ENCODE assay signal across 17 mouse cellular contexts in the genomic region with DNA sequence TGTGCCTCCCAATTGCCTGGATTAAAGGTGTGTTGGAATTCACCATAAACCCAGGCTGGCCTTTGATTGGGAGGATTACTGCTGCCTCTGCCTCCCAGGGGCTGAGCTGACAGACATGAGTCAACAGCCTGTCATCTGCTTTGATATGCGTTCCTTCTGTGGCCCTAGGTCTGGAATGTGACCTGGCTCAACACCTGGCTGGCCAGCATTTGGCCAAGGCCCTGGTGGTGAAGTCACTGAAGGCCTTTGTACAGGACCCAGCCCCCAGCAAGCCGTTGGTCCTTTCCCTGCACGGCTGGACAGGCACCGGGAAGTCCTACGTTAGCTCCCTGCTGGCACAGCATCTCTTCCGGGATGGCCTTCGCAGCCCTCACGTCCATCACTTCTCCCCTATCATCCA. TPM values are rescaled to one million over a fixed set of nuclear protein-coding genes. Genes with fewer than 3 reads are reported as not detected.
DNase-seq lines count a peak whose midpoint lies in the region; ATAC-seq and TF ChIP-seq lines count a peak whose summit lies in the region.
"Had no signal": no experiment of that assay in that cellular context is flagged by ENCODE, and none has a peak within 500 bp of the region (broad histone marks: within the 10 kb centered on the region; RNA-seq: fewer than 3 reads in every experiment).

No protein-coding gene starts in this region.

- peaks cover 50% of the 10 kb centered on the region for H3K36me3 ChIP-seq in forebrain, postnatal 0 days (ENCODE audit: insufficient read depth)
- H3K36me3 ChIP-seq in forebrain, embryonic 10.5 days (replicated peaks), result peaks cover 56% of the 10 kb centered on the region
- peaks cover 48% of the 10 kb centered on the region for H3K36me3 ChIP-seq in limb, embryonic 13.5 days
- H3K36me3 ChIP-seq in limb, embryonic 10.5 days, result peaks cover 40% of the 10 kb centered on the region
- peaks cover 58% of the 10 kb centered on the region for H3K36me3 ChIP-seq in embryonic facial prominence, embryonic 10.5 days (replicated peaks)
- H3K36me3 ChIP-seq in liver, postnatal 0 days (replicated peaks; ENCODE audit: insufficient read depth, low read length), result peaks cover 21% of the 10 kb centered on the region

- TF ChIP-seq CTCF in forebrain, postnatal 0 days (IDR thresholded peaks at IDR 0.05; ENCODE audit: low read depth), result no peak
- no peak for TF ChIP-seq CTCF in liver, postnatal 0 days (IDR thresholded peaks at IDR 0.05; ENCODE audit: low read depth)

- TF ChIP-seq EP300 in liver, postnatal 0 days (IDR thresholded peaks at IDR 0.05; ENCODE audit: low read depth), result no peak

- no peak for ATAC-seq in forebrain, postnatal 0 days
- no peak for ATAC-seq in limb, embryonic 13.5 days (ENCODE audit: low FRiP score, low read depth)
- ATAC-seq in liver, postnatal 0 days, result peak; percentile 40

- DNase-seq in forebrain, postnatal 0 days, result no peak
- DNase-seq in forebrain, embryonic 10.5 days (ENCODE audit: extremely low spot score, low spot score), result no peak
- DNase-seq in limb, embryonic 10.5 days (ENCODE audit: low spot score), result no peak
- no peak for DNase-seq in embryonic facial prominence, embryonic 10.5 days (ENCODE audit: low spot score)
- peak; percentile 53 for DNase-seq in liver, postnatal 0 days
- DNase-seq in frontal cortex, postnatal 10 days (ENCODE audit: low spot score in 2 of 2), result no peak
- no peak for DNase-seq in spleen, postnatal 36 days (ENCODE audit: low spot score in 2 of 2)
- DNase-seq: gastrocnemius, postnatal 14 days; heart, postnatal 14 days; right cerebral cortex, postnatal 14 days had no signal

- no peaks in the 10 kb centered on the region for H3K27me3 ChIP-seq in forebrain, postnatal 0 days (ENCODE audit: insufficient read depth, low read length)
- no peaks in the 10 kb centered on the region for H3K27me3 ChIP-seq in forebrain, embryonic 10.5 days (ENCODE audit: poor library complexity, severe bottlenecking)
- H3K27me3 ChIP-seq in limb, embryonic 13.5 days, result no peaks in the 10 kb centered on the region
- 0 out of 2 replicates have a peak, but pooled peaks cover 7% of the 10 kb centered on the region for H3K27me3 ChIP-seq in limb, embryonic 10.5 days (ENCODE audit: low read depth, poor library complexity, severe bottlenecking)
- no peaks in the 10 kb centered on the region; the same call in 1 of the 2 replicates for H3K27me3 ChIP-seq in embryonic facial prominence, embryonic 10.5 days (replicated peaks; ENCODE audit: low read depth, poor library complexity, severe bottlenecking)
- H3K27me3 ChIP-seq in liver, postnatal 0 days (ENCODE audit: insufficient read depth, low read length), result no peaks in the 10 kb centered on the region
- H3K27me3 ChIP-seq: limb, embryonic 15.5 days; neural tube, embryonic 12.5 days had no signal

- H3K4me2 ChIP-seq in forebrain, postnatal 0 days (ENCODE audit: low read depth), result peak overlapping the region; percentile 62; the same call in 1 of the 2 replicates
- H3K4me2 ChIP-seq in limb, embryonic 13.5 days (replicated peaks), result no peak overlapping the region
- no peak overlapping the region for H3K4me2 ChIP-seq in liver, postnatal 0 days (ENCODE audit: low read depth, low read length)

- WGBS in forebrain, postnatal 0 days, result 83% methylated on average over 8 of the region's 8 CpGs
- WGBS in forebrain, embryonic 10.5 days, result 77% methylated on average over 8 of the region's 8 CpGs
- WGBS in limb, embryonic 13.5 days, result 73% methylated on average over 8 of the region's 8 CpGs
- WGBS in limb, embryonic 10.5 days, result 71% methylated on average over 8 of the region's 8 CpGs
- WGBS in embryonic facial prominence, embryonic 10.5 days, result 76% methylated on average over 8 of the region's 8 CpGs
- 69% methylated on average over 8 of the region's 8 CpGs for WGBS in liver, postnatal 0 days (ENCODE audit: insufficient replicate concordance)

- peaks cover 8% of the 10 kb centered on the region for H3K4me1 ChIP-seq in forebrain, postnatal 0 days (ENCODE audit: insufficient read depth)
- peaks cover 21% of the 10 kb centered on the region for H3K4me1 ChIP-seq in forebrain, embryonic 10.5 days
- peaks cover 12% of the 10 kb centered on the region for H3K4me1 ChIP-seq in limb, embryonic 13.5 days
- H3K4me1 ChIP-seq in limb, embryonic 10.5 days, result peaks cover 15% of the 10 kb centered on the region; the same call in 1 of the 2 replicates
- H3K4me1 ChIP-seq in embryonic facial prominence, embryonic 10.5 days, result peaks cover 22% of the 10 kb centered on the region
- H3K4me1 ChIP-seq in liver, postnatal 0 days (ENCODE audit: insufficient read depth), result no peaks in the 10 kb centered on the region; the same call in 1 of the 2 replicates
- H3K4me1 ChIP-seq: neural tube, embryonic 12.5 days had no signal

- no peaks in the 10 kb centered on the region for H3K9me3 ChIP-seq in forebrain, postnatal 0 days (ENCODE audit: low read length)
- no peaks in the 10 kb centered on the region for H3K9me3 ChIP-seq in forebrain, embryonic 10.5 days
- H3K9me3 ChIP-seq in limb, embryonic 13.5 days, result no peaks in the 10 kb centered on the region
- H3K9me3 ChIP-seq in limb, embryonic 10.5 days (replicated peaks), result no peaks in the 10 kb centered on the region
- H3K9me3 ChIP-seq in embryonic facial prominence, embryonic 10.5 days, result no peaks in the 10 kb centered on the region
- no peaks in the 10 kb centered on the region for H3K9me3 ChIP-seq in liver, postnatal 0 days (ENCODE audit: low read length)
- H3K9me3 ChIP-seq: limb, embryonic 15.5 days; neural tube, embryonic 12.5 days had no signal

- no peak overlapping the region for H3K4me3 ChIP-seq in forebrain, postnatal 0 days (ENCODE audit: low read depth, low read length)
- H3K4me3 ChIP-seq in forebrain, embryonic 10.5 days, result no peak overlapping the region
- H3K4me3 ChIP-seq in limb, embryonic 13.5 days, result no peak overlapping the region
- H3K4me3 ChIP-seq in limb, embryonic 10.5 days, result no peak overlapping the region
- H3K4me3 ChIP-seq in embryonic facial prominence, embryonic 10.5 days, result peak overlapping the region; percentile 75; the same call in 1 of the 2 replicates
- no peak overlapping the region for H3K4me3 ChIP-seq in liver, postnatal 0 days (ENCODE audit: low read depth, low read length)
- H3K4me3 ChIP-seq: erythroblast, embryonic 14.5 days had no signal

- H3K27ac ChIP-seq in forebrain, postnatal 0 days (ENCODE audit: low read depth, low read length), result no peak overlapping the region
- H3K27ac ChIP-seq in forebrain, embryonic 10.5 days, result no peak overlapping the region
- no peak overlapping the region for H3K27ac ChIP-seq in limb, embryonic 13.5 days
- no peak overlapping the region for H3K27ac ChIP-seq in limb, embryonic 10.5 days
- no peak overlapping the region for H3K27ac ChIP-seq in embryonic facial prominence, embryonic 10.5 days (replicated peaks)
- no peak overlapping the region; the same call in 1 of the 2 replicates for H3K27ac ChIP-seq in liver, postnatal 0 days (ENCODE audit: low read depth)
- H3K27ac ChIP-seq: neural tube, embryonic 12.5 days had no signal

- no peak overlapping the region for H3K9ac ChIP-seq in forebrain, postnatal 0 days
- peak overlapping the region; percentile 45 for H3K9ac ChIP-seq in limb, embryonic 13.5 days
- no peak overlapping the region for H3K9ac ChIP-seq in liver, postnatal 0 days (replicated peaks)
- H3K9ac ChIP-seq: limb, embryonic 15.5 days had no signal

RNA-seq across cellular contexts. Expression of a gene that starts 1.5 kb away (rescaled TPM):
- total RNA-seq in forebrain, postnatal 0 days (2014; rRNA removed), result 51.4 and 54.3 TPM in 2 replicates
- polyA plus RNA-seq in forebrain, postnatal 0 days (2015; fragmentation: Nextera tagmentation; extraction: Ambion mirVana), result 40.7 and 44.8 TPM in 2 replicates
- polyA plus RNA-seq in forebrain, embryonic 10.5 days (2016; fragmentation: Nextera tagmentation; extraction: Ambion mirVana), result 54.0 and 54.9 TPM in 2 replicates
- 72.7 and 74.5 TPM in 2 replicates for polyA plus RNA-seq in limb, embryonic 13.5 days (2015; fragmentation: Nextera tagmentation; extraction: Ambion mirVana)
- polyA plus RNA-seq in limb, embryonic 10.5 days (2016; fragmentation: Nextera tagmentation; extraction: Ambion mirVana), result 52.9 and 61.1 TPM in 2 replicates
- polyA plus RNA-seq in embryonic facial prominence, embryonic 10.5 days (2016; fragmentation: Nextera tagmentation; extraction: Ambion mirVana), result 48.9 and 53.5 TPM in 2 replicates
- polyA plus RNA-seq in liver, postnatal 0 days (2015; fragmentation: Nextera tagmentation; extraction: Ambion mirVana), result 34.6 and 34.7 TPM in 2 replicates

RNA-seq across cellular contexts. Expression of a gene that starts 16.9 kb away (rescaled TPM):
- 1.00 and 1.8 TPM in 2 replicates for total RNA-seq in forebrain, postnatal 0 days (2014; rRNA removed)
- polyA plus RNA-seq in forebrain, postnatal 0 days (2015; fragmentation: Nextera tagmentation; extraction: Ambion mirVana), result 0.68 and 1.2 TPM in 2 replicates
- polyA plus RNA-seq in forebrain, embryonic 10.5 days (2016; fragmentation: Nextera tagmentation; extraction: Ambion mirVana), result 0.32 and 0.36 TPM in 2 replicates
- polyA plus RNA-seq in limb, embryonic 13.5 days (2015; fragmentation: Nextera tagmentation; extraction: Ambion mirVana), result 0.37 and 0.61 TPM in 2 replicates
- polyA plus RNA-seq in limb, embryonic 10.5 days (2016; fragmentation: Nextera tagmentation; extraction: Ambion mirVana), result 0.23 and 0.38 TPM in 2 replicates
- 0.31 and 0.34 TPM in 2 replicates for polyA plus RNA-seq in embryonic facial prominence, embryonic 10.5 days (2016; fragmentation: Nextera tagmentation; extraction: Ambion mirVana)
- 0.08 TPM in 1 of 2 replicates, not detected in the other for polyA plus RNA-seq in liver, postnatal 0 days (2015; fragmentation: Nextera tagmentation; extraction: Ambion mirVana)
- total RNA-seq: gastrocnemius, postnatal 14 days; megakaryocyte progenitor cell, adult 5-6 weeks had no signal
- polyA plus RNA-seq: erythroblast, embryonic 14.5 days had no signal

RNA-seq across cellular contexts. Expression of a gene that starts 17.1 kb away (rescaled TPM):
- total RNA-seq in forebrain, postnatal 0 days (2014; rRNA removed), result 2.4 and 5.5 TPM in 2 replicates
- polyA plus RNA-seq in forebrain, postnatal 0 days (2015; fragmentation: Nextera tagmentation; extraction: Ambion mirVana), result 4.0 and 4.8 TPM in 2 replicates
- 4.4 and 5.1 TPM in 2 replicates for polyA plus RNA-seq in forebrain, embryonic 10.5 days (2016; fragmentation: Nextera tagmentation; extraction: Ambion mirVana)
- polyA plus RNA-seq in limb, embryonic 13.5 days (2015; fragmentation: Nextera tagmentation; extraction: Ambion mirVana), result 5.2 and 6.7 TPM in 2 replicates
- polyA plus RNA-seq in limb, embryonic 10.5 days (2016; fragmentation: Nextera tagmentation; extraction: Ambion mirVana), result 5.3 and 5.6 TPM in 2 replicates
- polyA plus RNA-seq in embryonic facial prominence, embryonic 10.5 days (2016; fragmentation: Nextera tagmentation; extraction: Ambion mirVana), result 5.3 and 6.4 TPM in 2 replicates
- polyA plus RNA-seq in liver, postnatal 0 days (2015; fragmentation: Nextera tagmentation; extraction: Ambion mirVana), result 1.1 TPM in 2 replicates
- polyA plus RNA-seq: erythroblast, embryonic 14.5 days had no signal

RNA-seq across cellular contexts. Expression of a gene that starts 17.7 kb away (rescaled TPM):
- 2.1 and 4.3 TPM in 2 replicates for total RNA-seq in forebrain, postnatal 0 days (2014; rRNA removed)
- polyA plus RNA-seq in forebrain, postnatal 0 days (2015; fragmentation: Nextera tagmentation; extraction: Ambion mirVana), result 2.2 and 2.9 TPM in 2 replicates
- 0.69 and 1.2 TPM in 2 replicates for polyA plus RNA-seq in forebrain, embryonic 10.5 days (2016; fragmentation: Nextera tagmentation; extraction: Ambion mirVana)
- 0.51 TPM in 1 of 2 replicates, not detected in the other for polyA plus RNA-seq in limb, embryonic 13.5 days (2015; fragmentation: Nextera tagmentation; extraction: Ambion mirVana)
- 0.14 TPM in 1 of 2 replicates, not detected in the other for polyA plus RNA-seq in limb, embryonic 10.5 days (2016; fragmentation: Nextera tagmentation; extraction: Ambion mirVana)
- polyA plus RNA-seq in embryonic facial prominence, embryonic 10.5 days (2016; fragmentation: Nextera tagmentation; extraction: Ambion mirVana), result 0.52 and 0.57 TPM in 2 replicates
- polyA plus RNA-seq in liver, postnatal 0 days (2015; fragmentation: Nextera tagmentation; extraction: Ambion mirVana), result not detected in 2 replicates
- total RNA-seq: adrenal gland, adult 18-20 months; gastrocnemius, postnatal 14 days; heart, postnatal 14 days; megakaryocyte progenitor cell, adult 5-6 weeks had no signal
- polyA plus RNA-seq: C2C12; erythroblast, embryonic 14.5 days; limb, embryonic 15.5 days had no signal

RNA-seq across cellular contexts. Expression of a gene that starts 25.7 kb away (rescaled TPM):
- 1.0 and 1.2 TPM in 2 replicates for total RNA-seq in forebrain, postnatal 0 days (2014; rRNA removed)
- polyA plus RNA-seq in forebrain, postnatal 0 days (2015; fragmentation: Nextera tagmentation; extraction: Ambion mirVana), result 0.94 and 2.8 TPM in 2 replicates
- polyA plus RNA-seq in forebrain, embryonic 10.5 days (2016; fragmentation: Nextera tagmentation; extraction: Ambion mirVana), result 1.1 and 1.2 TPM in 2 replicates
- polyA plus RNA-seq in limb, embryonic 13.5 days (2015; fragmentation: Nextera tagmentation; extraction: Ambion mirVana), result 1.3 TPM in 2 replicates
- 0.26 and 1.3 TPM in 2 replicates for polyA plus RNA-seq in limb, embryonic 10.5 days (2016; fragmentation: Nextera tagmentation; extraction: Ambion mirVana)
- polyA plus RNA-seq in embryonic facial prominence, embryonic 10.5 days (2016; fragmentation: Nextera tagmentation; extraction: Ambion mirVana), result 0.54 and 0.60 TPM in 2 replicates
- polyA plus RNA-seq in liver, postnatal 0 days (2015; fragmentation: Nextera tagmentation; extraction: Ambion mirVana), result 0.25 TPM in 1 of 2 replicates, not detected in the other
- total RNA-seq: megakaryocyte progenitor cell, adult 5-6 weeks had no signal
- polyA plus RNA-seq: erythroblast, embryonic 14.5 days had no signal
